Mouse (Mus musculus): Measurements from ENCODE around the gene Setd2. TPM values are rescaled to one million over a fixed set of nuclear protein-coding genes. Genes with fewer than 3 reads are reported as not detected.

Setd2 gene
- total RNA-seq (2023): 130 TPM

DNA sequence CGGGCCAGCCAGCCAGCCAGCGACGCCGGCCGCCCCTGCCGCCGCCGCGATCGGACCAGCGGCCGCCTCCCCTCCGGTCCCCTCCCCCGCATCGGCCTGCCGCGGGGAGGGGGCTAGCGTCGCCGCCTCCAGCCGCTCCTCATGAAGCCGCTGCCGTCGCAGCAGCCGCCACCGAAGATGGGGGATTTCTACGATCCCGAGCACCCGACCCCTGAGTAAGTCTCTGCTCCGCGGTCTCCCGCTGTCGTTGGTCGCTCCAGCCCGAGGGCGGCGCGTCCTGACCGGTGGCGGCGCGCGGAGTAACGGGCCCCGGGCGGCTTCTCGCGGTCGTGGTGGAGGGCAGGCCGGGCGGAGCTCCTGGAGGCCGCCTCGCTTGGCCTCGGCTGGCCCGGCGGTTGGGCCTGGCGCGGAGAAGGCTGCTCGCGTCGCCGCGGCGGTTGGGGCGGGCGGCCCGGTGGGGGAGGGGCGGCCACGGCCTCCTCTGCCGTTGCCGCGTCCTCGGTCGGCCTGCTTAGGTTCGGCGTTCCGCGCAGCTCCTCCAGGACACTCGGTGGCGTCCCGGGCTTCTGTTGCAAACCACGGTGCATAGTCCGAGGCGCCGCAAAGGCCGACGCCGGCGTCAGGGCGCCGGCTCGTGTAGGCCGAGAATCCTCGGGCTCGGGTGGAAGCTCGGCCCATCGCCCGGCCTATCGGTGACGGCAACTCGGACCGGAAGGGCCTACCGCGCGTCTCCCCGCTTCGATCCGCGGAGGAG, at the start of gene Setd2:
Gene Setd2, plus strand, starts transcription at position 60 of the 754 bp plus-strand sequence.

DNA sequence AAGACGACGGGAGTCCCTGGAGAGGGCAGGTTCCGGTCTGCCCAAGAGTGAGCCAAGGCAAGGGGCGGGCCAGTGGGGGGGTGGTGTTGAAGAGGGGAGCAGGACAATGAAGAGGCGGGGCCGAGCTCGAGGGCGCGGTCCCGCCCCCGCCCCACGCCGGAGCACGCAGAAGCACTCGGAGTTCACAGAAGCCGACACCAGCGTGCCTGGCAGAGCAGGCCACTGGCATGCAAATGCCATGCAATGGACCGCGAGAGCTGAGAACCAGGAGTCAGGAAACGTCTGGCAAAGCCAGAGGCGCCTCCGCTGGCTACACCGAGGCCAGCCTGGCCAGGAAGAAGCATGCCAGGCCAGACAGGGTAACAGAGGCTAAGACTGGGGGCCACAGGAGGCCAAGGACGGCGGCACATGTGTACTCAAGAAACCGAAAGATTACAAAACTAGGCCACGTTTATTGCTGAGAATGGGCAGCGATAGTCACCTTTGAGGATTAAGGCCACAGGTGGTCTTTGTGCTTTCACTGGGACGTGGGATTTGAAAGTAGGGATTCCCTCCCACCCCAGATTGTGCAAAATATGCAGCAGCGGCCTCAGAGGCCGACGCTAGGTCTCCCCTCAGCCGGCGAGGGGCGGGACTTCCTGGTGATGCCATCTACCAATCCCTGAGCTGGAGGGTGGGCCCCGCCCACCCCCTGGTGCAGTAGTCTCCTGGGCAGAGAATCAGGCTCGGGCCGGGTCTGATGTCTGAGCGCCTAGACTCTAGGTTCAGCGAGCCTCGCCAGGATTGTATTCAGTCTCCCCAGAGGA, 92.2 kb downstream of the Setd2 start, which contains the start of gene Nradd:
Gene Nradd, minus strand, starts transcription at position 92 of the 806 bp plus-strand sequence.

DNA sequence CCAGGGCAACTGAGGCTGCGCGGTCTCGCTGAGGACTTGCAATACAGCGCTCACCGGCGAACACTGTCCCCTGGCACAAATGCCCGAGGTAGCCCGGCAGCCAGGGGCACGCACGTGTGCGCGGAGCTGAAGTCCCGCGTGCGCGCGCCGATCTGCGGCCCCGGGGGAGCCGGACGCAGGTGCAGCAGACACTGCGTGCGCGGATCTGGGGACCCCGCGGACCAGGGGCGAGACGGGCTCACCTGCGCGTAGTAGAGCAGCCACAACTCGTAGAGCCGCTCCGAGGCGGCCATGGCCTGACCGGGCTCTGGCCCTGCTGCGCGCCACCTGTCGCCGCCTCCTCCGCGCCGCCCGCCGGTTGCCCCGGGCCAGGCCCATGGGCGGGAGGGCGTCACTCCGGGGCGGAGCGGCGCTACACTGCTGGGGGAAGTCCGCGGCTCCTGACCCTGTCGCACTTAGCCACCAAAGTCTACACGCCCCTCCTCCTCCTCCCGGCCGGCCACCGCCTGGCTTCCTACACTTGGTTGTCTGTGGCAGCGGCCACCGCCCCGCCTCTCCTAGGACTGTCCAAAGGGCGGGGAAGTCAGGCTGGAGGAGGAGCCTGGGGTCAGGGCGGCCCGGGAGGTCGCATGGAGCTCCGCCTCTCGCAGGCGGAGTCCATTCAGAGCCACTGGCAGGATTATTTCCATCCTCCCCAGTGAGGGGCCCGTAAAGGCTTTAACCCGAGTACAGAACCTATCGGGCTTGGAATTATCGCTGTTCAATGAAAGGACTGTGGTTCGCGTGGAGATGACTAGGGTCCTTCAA, 121.5 kb downstream of the Setd2 start, which contains the start of gene Nbeal2:
Gene Nbeal2, minus strand, starts transcription at position 507 of the 807 bp plus-strand sequence.

DNA sequence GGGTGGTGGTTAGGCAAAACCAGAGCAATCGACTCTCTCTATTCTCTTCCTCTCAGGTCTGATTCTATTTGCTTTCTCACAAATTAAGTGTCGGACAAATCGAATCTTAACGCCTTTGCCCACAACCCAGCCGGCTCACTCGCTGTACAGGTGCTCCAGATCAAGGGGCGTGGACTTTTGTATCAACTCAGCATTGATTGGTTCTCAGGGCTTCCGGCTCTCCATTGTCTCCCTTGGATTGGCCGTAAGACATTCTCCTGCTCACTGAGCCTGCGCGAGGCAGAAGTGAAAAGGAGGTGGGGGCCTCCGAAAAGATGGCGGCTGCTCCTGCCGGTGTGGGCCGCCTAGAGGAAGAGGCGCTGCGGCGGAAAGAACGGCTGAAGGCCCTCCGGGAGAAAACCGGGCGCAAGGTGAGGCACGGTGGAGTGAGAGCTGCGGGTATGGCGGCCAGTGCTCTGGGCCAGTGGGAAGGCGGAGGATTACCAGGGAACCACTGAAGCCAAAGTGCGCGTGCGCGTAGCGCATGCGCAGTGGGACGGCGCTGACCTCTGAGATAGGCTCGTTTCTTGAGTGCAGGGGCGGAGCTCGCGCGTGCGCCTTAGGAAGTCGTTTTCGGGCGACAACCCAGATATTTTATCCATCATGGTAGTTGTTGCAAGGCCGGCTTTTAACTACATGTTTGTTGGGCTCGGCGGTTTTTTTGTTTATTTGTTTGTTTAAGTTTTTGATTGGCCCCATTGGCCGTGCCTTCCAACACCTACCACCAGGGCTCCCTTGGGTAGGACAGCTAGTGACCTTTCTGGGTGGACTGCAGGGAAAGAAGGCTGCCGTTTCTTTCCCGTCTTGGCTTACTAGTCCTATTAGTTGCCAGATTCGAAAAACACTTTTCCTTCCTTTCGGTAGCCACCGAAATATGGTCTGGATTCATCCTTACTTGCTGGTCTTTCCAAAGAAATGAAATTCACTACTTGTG, 124.1 kb downstream of the Setd2 start, which contains the start of gene Ccdc12:
Gene Ccdc12, plus strand, starts transcription at position 255 of the 973 bp plus-strand sequence.

Other genes starting within 250 kb of the Setd2 start
- gene Elp6, start 227.4 kb upstream of the Setd2 start, total RNA-seq (2023): 7.4 TPM
- 72.6 TPM for gene Scap, start 199.3 kb upstream of the Setd2 start, total RNA-seq (2023)
- 59.0 TPM for gene Ptpn23, start 124.4 kb upstream of the Setd2 start, total RNA-seq (2023)
- 4.0 TPM for gene Ngp, start 112.8 kb upstream of the Setd2 start, total RNA-seq (2023)
- 28.3 TPM for gene Klhl18, start 55.9 kb upstream of the Setd2 start, total RNA-seq (2023)
- 0.52 TPM for gene Kif9, start 55.6 kb upstream of the Setd2 start, total RNA-seq (2023)
- gene Nradd, start 91.9 kb downstream of the Setd2 start, total RNA-seq (2023): 5.8 TPM
- gene Nbeal2, start 121.6 kb downstream of the Setd2 start, total RNA-seq (2023): 85.6 TPM
- 86.0 TPM for gene Ccdc12, start 123.9 kb downstream of the Setd2 start, total RNA-seq (2023)
- gene Myl3, start 209.3 kb downstream of the Setd2 start, total RNA-seq (2023): not detected
- gene Pth1r, start 214.5 kb downstream of the Setd2 start, total RNA-seq (2023): not detected

Data from CD8-positive naive resting alpha-beta T cell, adult 57 days (primary cell).